Mouse (Mus musculus) brain, embryonic 14.5 days (tissue): ENCODE measurements around the gene Fut2. TPM values are rescaled to one million over a fixed set of nuclear protein-coding genes. Genes with fewer than 3 reads are reported as not detected.
"Not testable (repeated sequence)": the region's sequence is repeated elsewhere in the genome, so short reads cannot be mapped to it uniquely, and the experiment has no call there.

Experiments used
- DNase-seq: peaks from one replicate; pipeline ENCODE4 v3.0.0-alpha.2; 2011; ENCODE audit warnings: low read depth
- CTCF ChIP-seq: fragments of 200-500 bp; IDR thresholded peaks from 2 replicates; pipeline ENCODE4 v1.5.1; 2012; ENCODE audit warnings: inconsistent platforms, mild to moderate bottlenecking, moderate library complexity, borderline replicate concordance; ENCODE audit not compliant: insufficient read depth, insufficient read length; ENCODE audit errors: extremely low read depth
- POLR2A ChIP-seq: fragments of 200-500 bp; IDR thresholded peaks from 2 replicates; pipeline ENCODE4 v1.6.1; 2012; ENCODE audit warnings: mild to moderate bottlenecking, inconsistent platforms, borderline replicate concordance; ENCODE audit not compliant: poor library complexity, insufficient read depth, insufficient read length, severe bottlenecking; ENCODE audit errors: extremely low read depth
- polyA plus RNA-seq: library from polyadenylated mRNA; depleted of rRNA; stranded (reverse); fragments of >200 nt; gene quantifications from 2 replicates; pipeline ENCODE4 v1.2.3, GENCODE M21; 2012

Gene Fut2
- polyA plus RNA-seq, 1 experiment = 0.10 TPM

GRCm38 (mm10) chr7:45682144-45683126 lies 16.2 kb upstream of the Fut2 start:
- DNase-seq = peak; percentile 95
- peak; percentile 100 for TF ChIP-seq CTCF
- peak; percentile 47; the same call in 1 of the 2 replicates for TF ChIP-seq POLR2A

DNA sequence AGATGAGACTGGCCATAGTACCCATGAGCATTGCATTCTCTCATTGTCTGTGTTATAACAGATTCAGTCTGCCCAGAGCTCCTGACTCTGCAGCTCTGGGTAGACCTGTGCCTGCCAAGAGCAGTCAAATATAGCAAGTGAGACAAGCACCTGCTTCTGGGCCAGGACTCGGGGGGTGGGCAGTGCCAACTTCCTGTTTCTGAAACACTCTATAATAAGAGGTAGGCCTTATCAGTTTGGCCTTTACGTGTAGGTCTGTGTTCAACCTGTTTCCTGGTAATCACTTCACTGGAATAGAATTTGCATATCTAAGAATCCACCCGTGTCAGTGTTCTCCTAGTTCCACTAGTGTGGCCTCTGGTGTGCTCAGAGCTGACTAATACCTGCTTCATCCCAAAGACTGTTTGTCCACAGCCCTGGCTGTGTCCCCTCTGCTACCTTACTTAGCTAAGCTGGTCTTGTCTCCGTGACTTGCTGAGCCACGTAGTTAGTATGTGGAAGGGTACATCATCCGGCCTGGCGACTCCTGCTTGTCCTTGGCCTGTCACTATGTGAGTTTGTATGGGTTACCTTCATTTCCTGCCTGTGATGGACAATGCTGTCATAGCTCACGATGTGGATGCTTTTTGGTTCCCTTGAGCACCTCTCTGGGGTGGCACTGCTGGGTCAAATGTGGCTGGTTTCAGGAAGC lies 15.0 kb upstream of the Fut2 start:
- no peak for DNase-seq
- no peak for TF ChIP-seq CTCF
- no peak for TF ChIP-seq POLR2A

DNA sequence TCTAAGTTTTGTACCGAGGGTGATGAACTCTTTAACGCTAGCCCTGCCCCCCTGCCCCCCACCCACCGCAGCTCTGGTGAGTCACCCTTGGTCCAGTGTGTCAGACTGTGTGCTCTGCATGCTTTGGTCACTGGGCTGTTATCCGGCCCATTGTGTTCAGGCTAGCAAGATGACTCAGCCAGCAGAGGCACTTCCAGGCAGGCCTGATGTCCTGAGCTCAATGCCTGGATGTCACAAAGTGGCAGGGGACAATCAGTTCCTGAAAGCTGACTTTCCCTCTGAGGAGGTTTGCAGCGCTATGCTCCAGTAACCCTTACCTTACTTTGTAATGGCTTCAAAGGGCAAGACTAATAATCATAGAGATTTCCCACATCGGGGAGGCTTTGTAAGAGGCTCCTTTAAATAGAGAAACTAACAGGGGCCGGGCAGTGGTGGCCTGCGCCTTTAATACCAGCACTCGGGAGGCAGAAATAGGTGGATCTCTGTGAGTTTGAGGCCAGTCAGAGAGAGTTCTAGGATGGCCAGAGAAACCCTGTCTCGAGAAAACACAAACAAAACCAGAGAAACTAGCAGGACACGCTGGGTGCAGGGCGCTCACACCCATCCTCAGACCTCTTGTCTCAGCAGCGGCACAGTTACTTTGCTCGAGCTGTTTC lies 13.9 kb upstream of the Fut2 start:
- no peak for DNase-seq
- TF ChIP-seq POLR2A = no peak
- no peak for TF ChIP-seq CTCF

DNA sequence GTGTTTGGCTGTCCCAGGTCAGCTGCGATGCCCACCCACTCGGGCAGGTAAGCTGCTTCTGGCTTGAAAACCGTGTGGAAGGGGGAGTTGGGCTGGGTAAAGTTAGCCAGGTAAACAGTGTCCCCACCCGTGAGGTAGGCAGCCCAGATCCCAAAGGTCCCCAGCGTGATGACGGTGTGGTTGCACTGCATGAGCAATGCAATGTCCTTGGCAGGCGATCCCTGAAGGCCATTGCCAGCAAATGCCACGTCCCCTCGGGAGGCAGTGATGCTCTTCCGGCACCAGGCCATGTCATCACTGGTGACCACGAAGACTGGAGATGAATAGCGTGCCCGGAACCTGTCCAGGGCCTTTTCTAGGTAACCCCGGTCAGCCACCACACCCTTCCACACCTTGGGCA lies 12.3 kb upstream of the Fut2 start:
- TF ChIP-seq POLR2A = no peak
- TF ChIP-seq CTCF = no peak
- no peak for DNase-seq

GRCm38 (mm10) chr7:45677627-45678295 lies 11.6 kb upstream of the Fut2 start:
- DNase-seq = no peak
- no peak for TF ChIP-seq POLR2A
- no peak for TF ChIP-seq CTCF

- TF ChIP-seq POLR2A = no peak
- TF ChIP-seq CTCF = peak; percentile 11; the same call in 1 of the 2 replicates
- no peak for DNase-seq
Observed at GRCm38 (mm10) chr7:45668921-45669320, 2.7 kb upstream of the Fut2 start.

GRCm38 (mm10) chr7:45667761-45668160 lies 1.6 kb upstream of the Fut2 start:
- TF ChIP-seq CTCF = no peak
- TF ChIP-seq POLR2A = no peak
- peak; percentile 63 for DNase-seq

DNA sequence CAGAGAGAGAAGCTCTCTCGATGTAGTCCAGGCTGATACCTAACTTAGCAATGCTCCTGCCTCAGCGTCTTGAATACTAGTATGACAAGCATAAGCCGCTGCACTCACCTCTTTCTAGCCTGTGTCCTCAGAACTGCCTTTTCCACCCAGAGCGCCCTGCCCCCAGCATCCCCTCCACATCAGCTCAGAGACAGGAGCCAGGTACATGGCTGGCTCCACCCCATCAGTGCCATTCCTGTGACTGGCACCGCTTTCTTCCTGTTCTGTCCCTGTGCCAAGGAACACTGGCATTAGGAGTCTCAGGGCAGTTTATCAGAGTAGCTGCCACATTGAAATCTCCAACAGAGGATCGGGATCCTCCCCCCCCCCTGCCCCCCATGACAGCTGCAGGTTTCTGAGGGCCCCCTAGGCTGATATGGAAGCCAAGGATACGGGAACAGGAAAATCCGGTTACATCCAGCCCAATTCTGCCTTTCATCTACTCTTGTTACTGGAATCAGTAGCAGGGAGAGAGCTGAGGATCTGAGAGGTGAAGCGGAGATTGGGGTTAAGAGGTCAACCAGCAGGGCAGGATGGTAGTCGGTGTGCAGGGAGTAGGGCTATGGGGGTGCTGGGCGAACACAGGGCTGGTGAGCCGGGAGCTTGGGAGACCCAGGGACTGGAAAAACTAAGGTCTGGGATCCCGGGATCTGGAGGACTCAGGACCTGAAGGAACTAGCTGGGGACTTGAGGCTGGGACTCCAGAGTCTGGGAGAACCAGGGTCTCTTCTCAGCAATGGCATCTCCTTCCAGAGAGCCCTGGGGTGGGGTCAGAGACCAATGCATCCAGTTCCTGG lies 673 bp downstream of the Fut2 start:
- DNase-seq = no peak
- TF ChIP-seq CTCF (no peak), POLR2A (no peak)

GRCm38 (mm10) chr7:45661702-45662101 lies 4.5 kb downstream of the Fut2 start:
- DNase-seq = not testable (repeated sequence)

DNA sequence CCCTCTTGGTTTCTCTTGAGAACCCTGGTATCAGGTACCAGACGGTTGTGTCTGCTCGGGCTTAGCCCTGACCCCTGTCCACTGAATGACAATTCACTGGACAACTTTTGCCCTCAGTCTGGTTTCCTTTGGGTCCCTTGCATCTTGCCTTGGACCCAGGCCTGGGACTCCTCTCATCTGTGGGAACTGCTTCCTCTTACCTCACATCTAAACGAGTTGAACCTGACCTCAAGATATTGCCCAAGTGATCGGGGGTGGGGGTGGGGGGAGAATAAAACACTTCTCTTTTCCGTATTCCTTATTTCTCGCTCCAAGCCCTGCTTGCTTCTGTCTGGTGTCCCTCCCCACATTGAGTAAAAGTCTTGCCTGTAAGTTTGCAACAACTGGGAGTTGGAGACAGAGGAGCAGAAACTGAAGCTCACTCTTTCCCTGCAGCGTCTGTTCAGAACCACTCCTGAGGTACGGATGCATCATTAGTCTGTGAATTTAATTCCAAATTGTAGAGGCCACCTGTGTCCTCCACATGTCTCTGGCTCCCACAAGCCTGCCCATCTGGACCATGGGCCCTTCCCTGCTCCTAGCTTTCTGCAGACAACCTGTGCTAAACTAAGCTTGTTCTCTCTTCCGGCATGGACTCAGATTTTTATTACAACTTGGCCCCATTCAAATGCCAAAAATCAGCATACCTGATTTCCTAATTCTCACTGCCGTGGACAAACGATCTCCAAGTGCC lies 5.3 kb downstream of the Fut2 start:
- no peak for DNase-seq
- TF ChIP-seq CTCF (no peak), POLR2A (no peak)

GRCm38 (mm10) chr7:45654424-45655047 lies 11.7 kb downstream of the Fut2 start:
- peak; percentile 61 for DNase-seq
- TF ChIP-seq CTCF (no peak), POLR2A (no peak)

DNA sequence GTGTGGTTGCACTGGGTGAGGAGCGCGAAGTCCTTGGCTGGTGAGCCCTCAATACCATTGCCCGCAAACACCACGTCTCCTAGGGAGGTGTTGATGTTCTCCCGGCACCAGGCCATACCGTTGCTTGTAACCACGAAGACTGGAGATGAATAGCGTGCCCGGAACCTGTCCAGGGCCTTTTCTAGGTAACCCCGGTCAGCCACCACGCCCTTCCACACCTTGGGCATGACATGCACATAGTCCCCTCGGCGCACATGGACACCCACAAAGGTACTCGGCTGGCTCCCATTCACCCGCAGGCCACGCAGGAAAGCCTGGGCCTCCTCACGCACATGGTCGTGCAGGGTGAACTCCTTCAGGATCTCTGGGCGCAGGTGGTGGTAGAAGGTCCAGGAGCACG lies 15.7 kb downstream of the Fut2 start:
- DNase-seq = not testable (repeated sequence)
